Mouse (Mus musculus) limb, embryonic 10.5 days (tissue): ENCODE data around the gene H2afx. TPM values are rescaled to one million over a fixed set of nuclear protein-coding genes. Genes with fewer than 3 reads are reported as not detected.
"Not testable (repeated sequence)": the region's sequence is repeated elsewhere in the genome, so short reads cannot be mapped to it uniquely, and the experiment has no call there.

Experiments used
- DNase-seq: peaks from one replicate; pipeline ENCODE4 v3.0.0-alpha.2; 2017; ENCODE audit warnings: low spot score
- H3K27ac ChIP-seq: fragments of 300-500 bp; sonication (generic); 2 replicates; pipeline ENCODE4 v1.5.1; 2016; ENCODE audit warnings: mild to moderate bottlenecking
- H3K27me3 ChIP-seq: fragments of 300-500 bp; sonication (generic); 2 replicates; pipeline ENCODE4 v1.6.1; 2016; ENCODE audit warnings: low read depth, mild to moderate bottlenecking; ENCODE audit not compliant: poor library complexity, severe bottlenecking
- H3K36me3 ChIP-seq: fragments of 300-500 bp; sonication (generic); 2 replicates; pipeline ENCODE4 v1.6.1; 2016; ENCODE audit warnings: mild to moderate bottlenecking, moderate library complexity
- H3K4me1 ChIP-seq: fragments of 300-500 bp; sonication (generic); 2 replicates; pipeline ENCODE4 v1.6.1; 2016
- H3K4me3 ChIP-seq: fragments of 300-500 bp; sonication (generic); 2 replicates; pipeline ENCODE4 v1.5.1; 2016; ENCODE audit warnings: mild to moderate bottlenecking, moderate library complexity
- H3K9me3 ChIP-seq: fragments of 300-500 bp; sonication (generic); replicated peaks from 2 replicates; pipeline ENCODE4 v1.6.1; 2016; ENCODE audit warnings: mild to moderate bottlenecking
- WGBS: fragments of 180-500 bp; shearing (Covaris S2); methylation state at CpG from one replicate; pipeline ENCODE4 v1.1.7; 2016; 5-methylcytosine and 5-hydroxymethylcytosine counted together
- polyA plus RNA-seq: library from polyadenylated mRNA; unstranded; fragments of >200 nt; fragmentation: Nextera tagmentation; extraction: Ambion mirVana; gene quantifications from 2 replicates; pipeline ENCODE4 v1.2.1, GENCODE M21; 2016

H2afx gene
- 515 and 551 TPM in 2 replicates for polyA plus RNA-seq

DNA sequence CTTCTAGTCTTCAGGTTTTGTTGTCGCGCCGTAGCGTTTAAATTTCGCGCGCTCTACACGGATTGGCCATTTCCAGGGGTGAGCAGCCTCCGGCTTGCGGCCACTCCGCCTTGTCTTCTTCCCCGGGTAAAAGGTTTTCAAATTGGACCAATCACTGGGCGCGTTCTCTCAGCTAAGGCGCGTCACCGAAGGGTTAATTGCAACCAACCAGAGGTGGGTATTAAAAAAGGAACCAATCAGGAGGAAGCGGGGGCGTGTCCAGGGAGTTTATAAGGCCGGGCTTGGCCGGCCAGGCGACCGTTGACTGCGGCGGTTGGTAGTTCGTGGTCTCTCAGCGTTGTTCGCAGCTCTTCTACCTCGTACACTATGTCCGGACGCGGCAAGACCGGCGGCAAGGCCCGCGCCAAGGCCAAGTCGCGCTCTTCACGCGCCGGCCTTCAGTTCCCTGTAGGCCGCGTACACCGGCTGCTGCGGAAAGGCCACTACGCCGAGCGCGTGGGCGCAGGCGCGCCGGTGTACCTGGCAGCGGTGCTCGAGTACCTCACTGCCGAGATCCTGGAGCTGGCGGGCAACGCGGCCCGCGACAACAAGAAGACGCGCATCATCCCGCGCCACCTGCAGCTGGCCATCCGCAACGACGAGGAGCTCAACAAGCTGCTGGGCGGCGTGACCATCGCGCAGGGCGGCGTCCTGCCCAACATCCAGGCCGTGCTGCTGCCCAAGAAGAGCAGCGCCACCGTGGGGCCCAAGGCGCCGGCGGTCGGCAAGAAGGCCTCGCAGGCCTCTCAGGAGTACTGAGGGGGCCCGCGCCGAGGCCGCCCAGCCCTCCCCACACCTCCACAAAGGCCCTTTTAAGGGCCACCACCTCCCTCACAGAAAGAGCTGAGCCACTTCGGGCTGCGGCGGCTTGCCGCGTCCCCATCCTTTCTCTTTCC is at the start of gene H2afx:
H2afx (plus strand) TSS at position 299 of the 935 bp plus-strand sequence.
- H3K27me3 ChIP-seq, result no peaks in the 10 kb centered on the region
- H3K4me1 ChIP-seq, result peaks cover 15% of the 10 kb centered on the region
- H3K9me3 ChIP-seq, result peaks cover 2% of the 10 kb centered on the region; the same call in 1 of the 2 replicates
- WGBS, result under 1% methylated on average over 91 of the region's 91 CpGs
- DNase-seq, result peak; percentile 98
- peak within 1 kb of the TSS; percentile 98 for H3K4me3 ChIP-seq
- H3K27ac ChIP-seq, result peak within 1 kb of the TSS; percentile 98
- H3K36me3 ChIP-seq, result peaks cover 83% of the 10 kb centered on the region

GRCm38 (mm10) chr9:44286256-44286850 is 48.1 kb upstream of the H2afx start:
- H3K4me1 ChIP-seq, result peaks cover 26% of the 10 kb centered on the region
- H3K9me3 ChIP-seq, result no peaks in the 10 kb centered on the region
- H3K4me3 ChIP-seq, result peak overlapping the region; percentile 69; the same call in 1 of the 2 replicates
- DNase-seq, result no peak
- no peak overlapping the region for H3K27ac ChIP-seq
- WGBS, result 21% methylated on average over 6 of the region's 6 CpGs
- H3K27me3 ChIP-seq, result peaks cover 54% of the 10 kb centered on the region
- H3K36me3 ChIP-seq, result peaks cover 15% of the 10 kb centered on the region

- peaks cover 26% of the 10 kb centered on the region for H3K4me1 ChIP-seq
- DNase-seq, result no peak
- peak overlapping the region; percentile 80 for H3K27ac ChIP-seq
- H3K9me3 ChIP-seq, result no peaks in the 10 kb centered on the region
- WGBS, result 6% methylated on average over 11 of the region's 11 CpGs
- peak overlapping the region; percentile 69 for H3K4me3 ChIP-seq
- H3K27me3 ChIP-seq, result peaks cover 54% of the 10 kb centered on the region
- H3K36me3 ChIP-seq, result peaks cover 22% of the 10 kb centered on the region
Observed at GRCm38 (mm10) chr9:44287003-44287400, 47.5 kb upstream of the H2afx start.

- Histone ChIP-seq H3K27ac (peak overlapping the region; percentile 80), H3K27me3 (peaks cover 54% of the 10 kb centered on the region), H3K4me3 (peak overlapping the region; percentile 69), H3K4me1 (peaks cover 26% of the 10 kb centered on the region), H3K9me3 (no peaks in the 10 kb centered on the region), H3K36me3 (peaks cover 27% of the 10 kb centered on the region)
- WGBS, result under 1% methylated on average over 47 of the region's 47 CpGs
- peak; percentile 76 for DNase-seq
Observed at GRCm38 (mm10) chr9:44287401-44288075, 47.0 kb upstream of the H2afx start.

- DNase-seq, result no peak
- Histone ChIP-seq H3K27ac (peak within 1 kb of the TSS; percentile 80), H3K4me3 (peak within 1 kb of the TSS; percentile 69), H3K9me3 (no peaks in the 10 kb centered on the region), H3K4me1 (peaks cover 26% of the 10 kb centered on the region), H3K36me3 (peaks cover 35% of the 10 kb centered on the region), H3K27me3 (peaks cover 54% of the 10 kb centered on the region)
- WGBS, result 2% methylated on average over 38 of the region's 38 CpGs
Observed at GRCm38 (mm10) chr9:44288076-44288958, 46.2 kb upstream of the H2afx start, which contains the start of gene Abcg4. Gene Abcg4, minus strand, starts transcription at chr9:44288615.

- no peak for DNase-seq
- Histone ChIP-seq H3K9me3 (no peaks in the 10 kb centered on the region), H3K36me3 (peaks cover 41% of the 10 kb centered on the region), H3K27ac (no peak overlapping the region), H3K27me3 (peaks cover 54% of the 10 kb centered on the region), H3K4me1 (peaks cover 26% of the 10 kb centered on the region), H3K4me3 (peak overlapping the region; percentile 69)
- WGBS, result 5% methylated on average over 11 of the region's 11 CpGs
Observed at GRCm38 (mm10) chr9:44288959-44289291, 45.6 kb upstream of the H2afx start.

- Histone ChIP-seq H3K27ac (no peak overlapping the region), H3K4me3 (no peak overlapping the region), H3K9me3 (no peaks in the 10 kb centered on the region), H3K36me3 (peaks cover 75% of the 10 kb centered on the region), H3K27me3 (peaks cover 28% of the 10 kb centered on the region), H3K4me1 (peaks cover 23% of the 10 kb centered on the region)
- 74% methylated on average over 3 of the region's 3 CpGs for WGBS
- no peak for DNase-seq
Observed at GRCm38 (mm10) chr9:44292490-44292889, 42.0 kb upstream of the H2afx start.

DNA sequence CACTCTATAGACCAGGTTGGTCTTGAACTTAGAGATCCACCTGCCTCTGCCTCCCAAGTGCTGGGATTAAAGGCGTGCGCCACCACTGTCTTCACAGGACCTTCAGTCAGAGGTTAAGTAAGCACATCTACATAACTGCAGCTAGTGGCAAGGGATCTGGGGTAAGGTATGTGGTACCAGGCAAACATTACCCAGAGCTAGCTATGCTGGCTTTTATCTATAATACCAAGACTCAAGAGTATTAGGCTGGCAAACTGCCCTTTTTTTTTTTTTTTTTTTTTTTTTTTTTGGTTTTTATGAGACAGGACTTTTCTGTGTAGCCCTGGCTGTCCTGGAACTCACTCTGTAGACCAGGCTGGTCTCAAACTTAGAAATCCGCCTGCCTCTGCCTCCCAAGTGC is 34.5 kb upstream of the H2afx start:
- 94% methylated on average over 3 of the region's 3 CpGs for WGBS
- not testable (repeated sequence) for H3K27ac ChIP-seq, DNase-seq, H3K27me3 ChIP-seq, H3K9me3 ChIP-seq, H3K4me3 ChIP-seq
- H3K4me1 ChIP-seq, result peaks cover 17% of the 10 kb centered on the region
- peaks cover 86% of the 10 kb centered on the region for H3K36me3 ChIP-seq

DNA sequence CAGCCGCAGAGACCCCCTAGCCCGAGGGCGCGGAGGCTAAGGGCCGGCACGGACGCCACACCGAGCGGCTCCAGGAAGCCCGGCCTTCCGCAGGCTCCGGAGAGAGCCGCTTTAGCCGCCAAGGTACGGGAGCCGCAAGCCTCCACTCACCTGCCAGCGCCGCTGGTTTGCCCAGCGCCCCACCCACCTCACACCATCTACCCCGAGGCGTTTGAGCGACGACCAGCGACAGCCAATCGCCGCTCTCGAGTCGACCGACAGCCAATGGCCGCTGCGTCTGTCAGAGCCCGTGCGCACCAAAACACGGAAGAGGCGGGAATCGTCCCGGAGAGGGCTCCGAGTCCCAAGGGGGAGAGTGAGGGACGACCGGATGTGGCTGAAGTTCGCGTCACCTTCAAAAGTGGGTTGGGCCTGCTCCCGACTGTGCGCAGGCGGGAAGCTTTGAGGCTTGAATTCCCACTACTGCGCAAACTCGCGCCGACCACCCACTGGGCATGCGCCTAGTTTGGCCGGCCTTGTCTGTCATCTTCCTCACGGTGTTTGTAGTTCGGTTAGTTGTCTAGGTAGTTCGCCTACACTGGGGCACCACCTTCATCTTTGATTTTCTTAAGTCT is 28.9 kb upstream of the H2afx start, which contains the start of gene Hinfp:
Hinfp (minus strand) TSS at position 206 of the 614 bp plus-strand sequence.
- peak within 1 kb of the TSS; percentile 92 for H3K27ac ChIP-seq
- under 1% methylated on average over 54 of the region's 54 CpGs for WGBS
- peak; percentile 98 for DNase-seq
- H3K9me3 ChIP-seq, result no peaks in the 10 kb centered on the region
- 0 out of 2 replicates have a peak, but pooled peaks cover 4% of the 10 kb centered on the region for H3K27me3 ChIP-seq
- H3K4me3 ChIP-seq, result peak within 1 kb of the TSS; percentile 93
- H3K36me3 ChIP-seq, result peaks cover 32% of the 10 kb centered on the region
- H3K4me1 ChIP-seq, result peaks cover 15% of the 10 kb centered on the region

DNA sequence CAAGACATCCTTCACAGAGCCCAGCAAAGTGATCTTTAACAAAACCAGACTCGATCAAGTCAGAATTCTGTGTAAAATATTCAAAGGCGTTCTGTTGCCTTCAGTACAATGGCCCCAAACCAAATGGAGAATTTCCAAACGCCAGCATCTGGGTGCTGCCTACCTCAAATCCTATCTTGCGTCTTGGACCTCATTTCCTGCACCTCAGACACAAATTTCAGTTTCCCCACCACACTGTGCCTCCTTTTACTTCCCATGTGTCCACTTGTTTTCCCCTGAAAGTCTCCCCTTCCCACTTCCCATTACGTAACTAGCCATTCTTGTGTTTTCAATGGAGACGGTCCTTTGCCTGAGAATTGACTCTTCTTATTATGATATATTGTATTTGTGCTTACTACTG is 28.0 kb upstream of the H2afx start:
- Histone ChIP-seq H3K9me3 (no peaks in the 10 kb centered on the region), H3K27ac (no peak overlapping the region), H3K4me1 (peaks cover 25% of the 10 kb centered on the region), H3K27me3 (peaks cover 7% of the 10 kb centered on the region; the same call in 1 of the 2 replicates), H3K4me3 (no peak overlapping the region), H3K36me3 (peaks cover 25% of the 10 kb centered on the region)
- no peak for DNase-seq
- 88% methylated on average over 6 of the region's 6 CpGs for WGBS

DNA sequence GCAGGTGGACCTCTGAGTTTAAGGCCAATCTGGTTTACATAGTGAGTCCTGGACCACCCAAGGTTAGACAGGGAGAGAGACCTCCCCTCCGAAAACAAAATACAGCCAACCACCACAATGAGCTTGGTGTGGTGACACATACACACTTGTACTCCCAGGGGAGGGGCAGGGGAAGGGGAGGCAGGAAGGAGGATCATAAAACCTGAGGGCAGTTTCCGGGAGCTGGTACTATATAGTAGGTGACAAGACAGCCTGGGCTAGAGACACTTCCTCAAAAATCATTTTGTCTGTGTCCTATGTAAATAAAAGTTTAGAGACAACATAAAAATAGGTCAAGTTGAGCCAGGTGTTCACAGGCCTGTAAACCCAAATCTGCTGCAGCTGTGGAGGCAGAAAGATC is 27.2 kb upstream of the H2afx start:
- WGBS, result 78% methylated on average over 2 of the region's 2 CpGs

More for the DNA sequence above, 27.2 kb upstream of the H2afx start:
- H3K4me1 ChIP-seq, result peaks cover 30% of the 10 kb centered on the region
- H3K27ac ChIP-seq, result no peak overlapping the region
- peaks cover 11% of the 10 kb centered on the region; the same call in 1 of the 2 replicates for H3K27me3 ChIP-seq
- H3K36me3 ChIP-seq, result peaks cover 18% of the 10 kb centered on the region
- no peak overlapping the region for H3K4me3 ChIP-seq
- no peak for DNase-seq
- no peaks in the 10 kb centered on the region for H3K9me3 ChIP-seq
